Mouse (Mus musculus) thymus, postnatal 14 days (tissue): ENCODE measurements around the gene Dusp2.

Experiments
- DNase-seq: peaks from one replicate; pipeline ENCODE4 v3.0.0; 2021

Gene Dusp2

GRCm38 (mm10) chr2:127324456-127324855, 11.5 kb upstream of the Dusp2 start:
- peak; percentile 39 for DNase-seq

GRCm38 (mm10) chr2:127328090-127328851, 7.7 kb upstream of the Dusp2 start:
- DNase-seq, result peak; percentile 72

DNA sequence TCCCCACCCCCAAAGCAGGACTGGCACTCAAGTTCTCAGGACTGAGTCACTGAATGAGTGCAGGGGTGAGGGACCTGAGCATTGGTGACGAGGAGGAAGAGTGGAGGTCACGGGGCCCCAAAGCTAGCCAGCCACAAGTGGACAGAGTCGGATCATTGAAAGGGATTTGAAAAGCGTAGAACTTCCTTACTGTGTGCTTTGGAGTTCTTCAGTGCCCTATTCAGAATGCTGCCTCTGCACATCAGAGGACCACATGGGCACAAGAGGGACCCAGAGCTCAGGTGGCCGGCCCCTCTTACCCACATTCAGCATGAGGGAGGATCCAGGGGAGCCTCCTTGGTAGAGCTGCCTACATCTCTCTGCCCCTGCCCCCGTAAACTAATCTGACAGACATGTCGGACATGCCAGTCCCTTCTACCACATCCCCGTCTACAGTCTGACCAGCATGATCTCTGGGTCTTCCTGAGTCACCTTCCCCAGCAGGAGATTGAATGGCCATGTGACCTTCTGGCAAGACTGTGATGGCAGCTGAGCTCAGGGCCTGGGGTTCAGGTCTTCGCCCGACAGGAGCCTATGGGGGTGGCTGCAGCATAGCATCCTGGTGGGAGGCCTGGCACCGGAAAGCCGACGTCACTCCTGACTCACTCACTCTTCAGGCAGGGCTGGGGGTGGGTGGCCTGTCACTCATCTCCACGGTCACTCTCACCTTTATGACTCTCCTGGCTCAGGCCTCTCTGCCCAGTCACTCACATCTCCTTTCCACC, 3.0 kb upstream of the Dusp2 start:
- DNase-seq, result peak; percentile 87

DNA sequence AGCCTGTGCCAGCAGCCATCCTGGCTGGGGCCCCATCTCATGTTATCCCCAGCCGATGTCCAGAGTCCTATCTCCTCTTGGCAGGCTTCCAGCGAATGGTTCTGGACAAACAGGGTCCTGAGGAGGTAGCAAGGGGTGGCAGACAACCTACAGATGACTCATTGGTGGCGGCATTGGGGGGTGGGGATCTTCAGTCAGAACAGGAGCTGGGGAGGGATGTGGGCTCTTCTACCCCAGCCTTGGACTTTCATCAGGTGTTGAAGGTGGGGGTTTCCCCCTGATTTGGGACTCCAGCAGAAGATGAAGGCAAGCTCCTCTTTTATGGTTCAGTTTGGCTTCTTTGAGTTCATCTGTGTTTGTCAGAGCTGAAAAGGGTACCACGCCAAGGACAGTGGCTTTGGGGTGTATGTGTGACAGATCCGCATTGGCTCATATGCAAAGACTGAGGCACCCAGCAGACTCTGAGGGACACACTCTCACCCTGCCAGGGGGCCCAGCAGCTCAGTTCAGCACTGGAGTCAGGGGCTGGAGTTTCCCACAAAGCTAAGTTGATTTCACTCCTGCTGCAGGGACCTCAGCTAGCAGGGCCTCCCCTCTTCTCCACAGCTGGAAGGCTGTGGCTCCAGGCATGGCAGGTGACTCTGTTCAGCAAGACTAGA, 1.9 kb upstream of the Dusp2 start:
- DNase-seq, result peak; percentile 78

DNA sequence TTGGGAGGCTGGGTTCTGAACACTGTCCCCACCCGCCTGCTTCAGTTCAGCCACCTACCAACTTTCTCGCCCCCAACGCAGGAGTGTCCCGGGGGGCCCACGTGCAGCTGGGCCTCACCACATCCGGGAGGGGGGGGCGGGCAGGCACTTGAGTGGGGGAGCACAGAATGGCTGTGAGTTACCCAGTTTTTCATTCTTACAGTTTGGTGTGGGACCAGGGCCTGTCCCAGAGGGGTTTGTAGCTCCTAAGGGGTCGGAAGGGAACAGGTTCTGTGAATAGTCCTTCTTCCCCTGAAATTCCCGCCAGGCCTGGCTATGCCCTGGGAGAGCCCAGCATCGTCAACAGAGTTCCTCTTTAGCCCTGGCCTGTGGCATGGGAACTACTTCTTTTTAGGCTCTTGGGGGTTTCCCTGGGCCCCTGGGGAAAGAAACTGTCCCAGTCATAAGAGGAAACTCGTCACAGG, 849 bp upstream of the Dusp2 start:
- DNase-seq, result peak; percentile 94

DNA sequence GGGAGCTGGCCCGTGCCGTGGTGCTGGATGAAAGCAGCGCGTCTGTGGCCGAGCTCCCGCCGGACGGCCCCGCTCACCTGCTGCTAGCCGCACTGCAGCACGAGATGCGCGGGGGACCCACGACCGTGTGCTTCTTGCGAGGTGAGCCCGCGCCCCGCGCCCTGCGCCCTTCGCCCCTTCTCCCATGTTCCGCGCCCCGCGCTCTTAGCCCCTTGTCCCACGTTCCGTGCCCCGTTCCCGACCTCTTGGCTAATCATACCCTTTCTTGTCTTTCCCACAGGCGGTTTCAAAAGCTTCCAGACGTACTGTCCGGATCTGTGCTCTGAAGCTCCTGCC, 506 bp downstream of the Dusp2 start:
- no peak for DNase-seq

GRCm38 (mm10) chr2:127336885-127337284, 926 bp downstream of the Dusp2 start:
- peak; percentile 42 for DNase-seq

DNA sequence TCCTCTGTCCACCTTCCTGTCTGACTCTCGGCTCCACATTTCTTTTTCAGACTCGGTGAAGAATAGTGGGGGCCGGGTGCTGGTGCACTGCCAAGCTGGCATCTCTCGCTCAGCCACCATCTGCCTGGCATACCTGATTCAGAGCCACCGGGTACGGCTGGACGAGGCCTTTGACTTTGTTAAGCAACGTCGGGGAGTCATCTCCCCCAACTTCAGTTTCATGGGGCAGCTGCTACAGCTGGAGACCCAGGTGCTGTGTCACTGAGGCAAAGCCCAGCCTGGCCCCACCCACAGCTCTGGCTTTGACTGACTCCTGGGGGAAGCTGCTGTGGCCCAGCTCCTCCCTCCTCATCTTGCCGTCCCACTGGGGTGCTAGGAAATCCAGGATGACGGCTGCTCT, 1.6 kb downstream of the Dusp2 start:
- DNase-seq, result peak; percentile 83

DNA sequence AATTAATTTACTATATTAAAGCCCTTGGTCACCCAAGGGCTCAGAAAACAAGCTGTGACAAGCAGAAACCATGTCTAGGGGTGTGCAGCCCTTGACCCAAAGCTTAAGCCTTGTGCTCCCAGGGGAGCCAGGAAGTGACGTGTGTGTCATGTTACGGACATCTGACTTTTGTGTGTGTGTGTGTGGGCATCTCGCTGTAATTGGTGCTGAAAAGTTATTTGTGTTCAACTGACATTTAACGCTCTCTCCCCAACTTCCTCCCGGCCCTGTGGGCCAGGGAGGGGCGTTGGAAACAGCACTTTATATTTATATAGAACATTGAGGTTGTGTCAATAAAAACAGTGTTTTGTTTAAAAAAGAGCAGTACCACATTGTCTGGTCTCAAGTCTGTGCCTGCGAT, 2.1 kb downstream of the Dusp2 start:
- peak; percentile 45 for DNase-seq

DNA sequence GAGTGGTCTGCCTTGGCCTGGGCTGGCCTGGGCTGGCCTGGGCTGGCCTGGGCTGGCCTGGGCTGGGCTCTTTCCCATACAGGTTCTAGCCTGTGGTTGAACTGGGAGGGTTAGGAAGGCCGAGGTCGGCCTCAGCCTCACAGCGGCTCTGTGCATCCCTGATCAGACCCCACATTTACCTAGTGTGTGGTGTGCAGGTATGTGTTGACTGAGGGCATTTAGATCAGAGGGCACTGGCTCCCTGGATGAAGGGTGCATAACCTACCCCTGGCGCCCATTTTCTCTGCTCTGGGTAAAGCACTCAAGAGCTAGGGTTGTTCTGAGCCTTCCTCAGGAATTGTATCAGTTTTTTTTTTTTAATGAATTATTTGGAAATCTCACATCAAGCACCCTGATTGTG, 2.5 kb downstream of the Dusp2 start, which contains the start of gene Astl:
Gene Astl (plus strand): TSS at position 224 of the 400 bp plus-strand sequence.
- no peak for DNase-seq

GRCm38 (mm10) chr2:127338833-127339232, 2.9 kb downstream of the Dusp2 start:
- peak; percentile 71 for DNase-seq

- no peak for DNase-seq
Measured at GRCm38 (mm10) chr2:127339262-127339661, 3.3 kb downstream of the Dusp2 start.

DNA sequence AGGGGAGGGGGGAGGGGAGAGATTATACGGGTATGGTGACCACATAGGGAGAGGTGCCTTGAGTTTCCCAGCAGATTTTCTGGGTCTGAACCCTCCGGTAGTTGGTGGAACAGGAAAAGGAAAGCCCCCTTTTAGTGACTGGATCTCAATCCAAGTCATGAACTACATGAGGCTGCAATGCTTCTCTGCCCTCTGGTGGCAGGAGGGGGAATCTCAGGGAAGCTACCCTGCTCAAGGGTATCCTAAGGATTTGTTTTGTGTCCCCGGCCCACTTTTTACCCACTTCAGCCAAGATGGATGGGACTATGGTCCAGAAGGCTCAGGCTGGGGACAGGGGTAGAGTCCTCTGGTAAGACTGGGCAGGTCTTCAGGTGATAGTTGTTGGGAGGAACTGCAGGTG, 5.2 kb downstream of the Dusp2 start:
- peak; percentile 88 for DNase-seq

GRCm38 (mm10) chr2:127346334-127346733, 10.4 kb downstream of the Dusp2 start:
- DNase-seq, result peak; percentile 53

GRCm38 (mm10) chr2:127347147-127347985, 11.4 kb downstream of the Dusp2 start:
- no peak for DNase-seq

- DNase-seq, result no peak
Measured at GRCm38 (mm10) chr2:127353881-127354280, 17.9 kb downstream of the Dusp2 start.

GRCm38 (mm10) chr2:127362459-127363281, 26.7 kb downstream of the Dusp2 start, which contains the start of gene Adra2b:
Gene Adra2b (plus strand): TSS chr2:127363208.
- peak; percentile 81 for DNase-seq

- DNase-seq, result no peak
Measured at GRCm38 (mm10) chr2:127363282-127363652, 27.3 kb downstream of the Dusp2 start.

DNA sequence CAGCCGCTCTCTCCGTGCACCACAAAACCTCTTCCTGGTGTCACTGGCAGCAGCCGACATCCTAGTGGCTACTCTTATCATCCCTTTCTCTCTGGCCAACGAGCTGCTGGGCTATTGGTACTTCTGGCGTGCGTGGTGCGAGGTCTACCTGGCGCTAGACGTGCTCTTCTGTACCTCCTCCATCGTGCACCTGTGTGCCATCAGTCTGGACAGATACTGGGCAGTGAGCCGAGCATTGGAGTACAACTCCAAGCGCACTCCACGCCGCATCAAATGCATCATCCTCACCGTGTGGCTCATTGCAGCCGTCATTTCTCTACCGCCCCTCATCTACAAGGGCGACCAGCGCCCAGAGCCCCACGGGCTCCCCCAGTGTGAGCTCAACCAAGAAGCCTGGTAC, 27.7 kb downstream of the Dusp2 start:
- no peak for DNase-seq

GRCm38 (mm10) chr2:127364452-127364851, 28.5 kb downstream of the Dusp2 start:
- no peak for DNase-seq

DNA sequence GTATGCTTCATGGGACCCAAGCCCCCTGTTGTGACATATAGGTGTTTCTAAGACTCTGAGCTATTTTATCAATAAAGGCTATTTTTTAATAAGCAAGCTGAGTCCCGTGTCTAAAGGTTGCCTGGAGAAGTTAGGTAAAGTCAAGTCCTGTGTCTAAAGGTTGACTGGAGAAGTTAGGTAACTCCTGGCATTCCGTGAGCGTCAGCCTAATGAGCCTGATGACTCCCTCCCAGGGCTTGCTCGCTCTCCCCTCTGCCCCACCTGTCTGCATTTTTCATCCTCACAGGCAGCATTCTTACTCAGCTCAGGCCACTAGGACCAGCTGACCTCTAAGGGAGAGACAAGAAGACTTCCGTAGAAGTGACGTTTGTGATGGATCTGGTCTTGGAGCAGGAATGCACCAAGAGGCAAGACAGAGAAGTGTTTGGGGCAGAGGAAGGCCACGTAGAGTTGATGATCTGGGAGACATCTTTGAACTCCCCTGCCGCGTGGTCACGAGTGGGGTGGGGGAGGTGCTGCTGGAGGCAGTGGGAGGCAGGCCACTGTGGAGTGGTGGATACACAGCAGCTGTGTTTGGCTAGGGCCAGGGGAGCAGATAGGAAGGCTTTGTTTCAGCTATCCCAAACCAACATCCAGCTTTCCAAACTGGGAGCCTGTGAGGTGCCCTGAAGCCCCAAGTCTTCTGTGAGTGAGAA, 31.3 kb downstream of the Dusp2 start:
- DNase-seq, result no peak
